Mouse (Mus musculus) E14TG2a.4 (cell line): ENCODE results near the gene Ube2q1.

Experiments used
- CTCF ChIP-seq: conservative IDR thresholded peaks from 2 replicates; pipeline ENCODE4 v1.5.1; 2014; ENCODE audit warnings: low read length
- NANOG ChIP-seq: IDR thresholded peaks from 2 replicates; pipeline ENCODE4 v1.6.1; 2014; ENCODE audit warnings: borderline replicate concordance, low read length, mixed read lengths
- POU5F1 ChIP-seq: IDR thresholded peaks from 2 replicates; pipeline ENCODE4 v1.6.1; 2014; ENCODE audit warnings: low read length, borderline replicate concordance

DNA sequence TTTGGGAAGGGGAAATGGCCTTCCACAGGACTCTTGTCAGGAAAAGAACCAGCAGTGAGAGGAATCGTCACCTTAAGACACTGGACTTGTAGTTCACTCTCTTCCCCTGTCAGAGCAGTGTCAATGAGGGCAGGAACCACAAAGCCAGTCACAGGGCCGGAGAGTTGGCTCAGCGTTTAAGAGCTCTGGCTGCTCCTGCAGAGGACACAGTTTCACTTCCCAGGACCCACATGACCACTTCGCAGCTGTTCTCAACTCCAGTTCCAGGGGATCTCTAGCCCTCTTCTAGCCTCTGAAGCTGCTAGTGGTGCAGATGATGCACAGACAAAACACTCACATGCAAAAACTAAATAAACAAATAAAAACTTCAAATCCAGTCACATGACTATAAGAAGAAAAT, 22.9 kb downstream of the Ube2q1 start:
- TF ChIP-seq CTCF (no peak), NANOG (no peak), POU5F1 (no peak)
